ENCODE assay signal across 9 mouse cellular contexts in genomic region chr7:28960354-28961046, GRCm38 (mm10). TPM values are rescaled to one million over a fixed set of nuclear protein-coding genes. Genes with fewer than 3 reads are reported as not detected.
DNase-seq lines count a peak whose midpoint lies in the region; ATAC-seq and TF ChIP-seq lines count a peak whose summit lies in the region.
"Had no signal": no experiment of that assay in that cellular context is flagged by ENCODE, and none has a peak within 500 bp of the region (broad histone marks: within the 10 kb centered on the region; RNA-seq: fewer than 3 reads in every experiment).

No protein-coding gene starts in this region.

- peak overlapping the region; percentile 85 for H3K27ac ChIP-seq in heart, embryonic 12.5 days (ENCODE audit: poor library complexity, severe bottlenecking)
- peak overlapping the region; percentile 78 for H3K27ac ChIP-seq in MEL (ENCODE audit: control insufficient read depth, low read depth, low read length)
- 0 out of 2 replicates have a peak overlapping the region, but pooled peaks have one; percentile 12 for H3K27ac ChIP-seq in hindbrain, embryonic 13.5 days
- peak overlapping the region; percentile 95 for H3K27ac ChIP-seq in midbrain, embryonic 10.5 days (replicated peaks)

- H3K9ac ChIP-seq in heart, embryonic 12.5 days = peak overlapping the region; percentile 95
- H3K9ac ChIP-seq in MEL (ENCODE audit: control insufficient read depth, low read depth, low read length, poor library complexity, severe bottlenecking) = peak overlapping the region; percentile 77
- peak overlapping the region; percentile 98 for H3K9ac ChIP-seq in hindbrain, embryonic 13.5 days

- no peak for ATAC-seq in heart, embryonic 12.5 days (ENCODE audit: insufficient number of reproducible peaks, low FRiP score)
- no peak for ATAC-seq in hindbrain, embryonic 13.5 days (ENCODE audit: low FRiP score)
- ATAC-seq: Patski had no signal

- no peaks in the 10 kb centered on the region for H3K9me3 ChIP-seq in heart, embryonic 12.5 days (replicated peaks)
- H3K9me3 ChIP-seq in MEL (replicated peaks; ENCODE audit: insufficient read depth, low read length) = no peaks in the 10 kb centered on the region
- H3K9me3 ChIP-seq in hindbrain, embryonic 13.5 days = no peaks in the 10 kb centered on the region
- no peaks in the 10 kb centered on the region for H3K9me3 ChIP-seq in midbrain, embryonic 10.5 days (replicated peaks)

- peak overlapping the region; percentile 99 for H3K4me2 ChIP-seq in heart, embryonic 12.5 days
- H3K4me2 ChIP-seq in hindbrain, embryonic 13.5 days = peak overlapping the region; percentile 93

- DNase-seq in heart, postnatal 14 days = no peak
- DNase-seq in MEL (ENCODE audit: low read depth, low spot score) = no peak
- DNase-seq in midbrain, embryonic 10.5 days (ENCODE audit: low spot score) = no peak
- no peak for DNase-seq in layer of hippocampus, postnatal 10 days (ENCODE audit: low spot score in 2 of 2)
- no peak for DNase-seq in gastrocnemius, adult 8-10 months (ENCODE audit: low spot score in 2 of 2)
- no peak for DNase-seq in B cell, adult 2 months

- intact Hi-C loops in heart, postnatal 14 days (cut with DNase I) = loop anchor here (1.0 kb wide), 1 partner anchor 20 kb away; no protein-coding TSS in a partner anchor

- peaks cover 59% of the 10 kb centered on the region for H3K79me2 ChIP-seq in MEL (ENCODE audit: control insufficient read depth, insufficient read depth, low read length, poor library complexity)

- H3K4me1 ChIP-seq in heart, embryonic 12.5 days (replicated peaks) = peaks cover 52% of the 10 kb centered on the region
- peaks cover 38 to 49% of the 10 kb centered on the region in 2 experiments for H3K4me1 ChIP-seq in MEL (ENCODE audit: control insufficient read depth in 1 of 2, insufficient read depth in 2 of 2, low read length in 2 of 2)
- peaks cover 47% of the 10 kb centered on the region for H3K4me1 ChIP-seq in hindbrain, embryonic 13.5 days (replicated peaks)
- peaks cover 68% of the 10 kb centered on the region for H3K4me1 ChIP-seq in midbrain, embryonic 10.5 days

- peak overlapping the region; percentile 79 for H3K4me3 ChIP-seq in heart, embryonic 12.5 days
- peak overlapping the region; percentile 68 to 73 for H3K4me3 ChIP-seq in MEL (ENCODE audit: control insufficient read depth in 1 of 2, insufficient read depth in 1 of 2, low read depth in 2 of 2, low read length in 2 of 2)
- peak overlapping the region; percentile 99 for H3K4me3 ChIP-seq in hindbrain, embryonic 13.5 days
- peak overlapping the region; percentile 100 for H3K4me3 ChIP-seq in midbrain, embryonic 10.5 days

- 7% methylated on average over 9 of the region's 9 CpGs for WGBS in heart, embryonic 12.5 days
- 34% methylated on average over 9 of the region's 9 CpGs for WGBS in hindbrain, embryonic 13.5 days
- 40% methylated on average over 9 of the region's 9 CpGs for WGBS in midbrain, embryonic 10.5 days

- H3K36me3 ChIP-seq in heart, embryonic 12.5 days = no peaks in the 10 kb centered on the region; the same call in 1 of the 2 replicates
- peaks cover 2 to 60% of the 10 kb centered on the region in 2 experiments; a peak in 3 of 4 replicates for H3K36me3 ChIP-seq in MEL (ENCODE audit: control insufficient read depth in 1 of 2, insufficient read depth in 2 of 2, low read length in 2 of 2)
- H3K36me3 ChIP-seq in hindbrain, embryonic 13.5 days = no peaks in the 10 kb centered on the region
- H3K36me3 ChIP-seq in midbrain, embryonic 10.5 days = peaks cover 14% of the 10 kb centered on the region

- TF ChIP-seq RAD21 in MEL (IDR thresholded peaks at IDR 0.05; ENCODE audit: low read depth, low read length) = no peak

- no peaks in the 10 kb centered on the region for H3K27me3 ChIP-seq in heart, embryonic 12.5 days (replicated peaks)
- no peaks in the 10 kb centered on the region for H3K27me3 ChIP-seq in MEL (ENCODE audit: control insufficient read depth in 1 of 2, insufficient read depth in 2 of 2, low read length in 2 of 2)
- no peaks in the 10 kb centered on the region for H3K27me3 ChIP-seq in hindbrain, embryonic 13.5 days
- no peaks in the 10 kb centered on the region for H3K27me3 ChIP-seq in midbrain, embryonic 10.5 days (ENCODE audit: low read depth, poor library complexity, severe bottlenecking)
- H3K27me3 ChIP-seq: Patski had no signal

- TF ChIP-seq POLR2A in MEL (IDR thresholded peaks at IDR 0.05; ENCODE audit: control insufficient read depth in 1 of 2, insufficient read depth in 1 of 2, low read depth in 1 of 2, low read length in 2 of 2, poor library complexity in 1 of 2) = no peak

- TF ChIP-seq CTCF in MEL (IDR thresholded peaks at IDR 0.05 in 2 of 3, conservative IDR thresholded peaks at IDR 0.05 in 1 of 3; ENCODE audit: control insufficient read depth in 1 of 3, insufficient read depth in 1 of 3, low read depth in 2 of 3, low read length in 3 of 3, poor library complexity in 1 of 3, severe bottlenecking in 1 of 3) = no peak; a peak in 1 of 6 replicates

- no peak for TF ChIP-seq EP300 in MEL (IDR thresholded peaks at IDR 0.05; ENCODE audit: low read depth in 1 of 2, low read length in 2 of 2)

TF ChIP-seq in MEL, 35 proteins besides CTCF, POLR2A, EP300 and RAD21:
- TF ChIP-seq POLR2AphosphoS2 (IDR thresholded peaks at IDR 0.05; ENCODE audit: low read length) = no peak
- no peak for TF ChIP-seq UBTF (IDR thresholded peaks at IDR 0.05; ENCODE audit: borderline replicate concordance, insufficient read depth, low read depth, low read length)
- no peak for TF ChIP-seq CHD1 (IDR thresholded peaks at IDR 0.05; ENCODE audit: low read depth, low read length)
- TF ChIP-seq MEF2A (IDR thresholded peaks at IDR 0.05; ENCODE audit: extremely low read depth, insufficient replicate concordance, low read depth, low read length, poor library complexity, severe bottlenecking) = no peak
- no peak for TF ChIP-seq JUND (IDR thresholded peaks at IDR 0.05; ENCODE audit: low read depth, low read length)
- no peak for TF ChIP-seq ELF1 (IDR thresholded peaks at IDR 0.05; ENCODE audit: low read depth, low read length)
- no peak for TF ChIP-seq KAT2A (conservative IDR thresholded peaks at IDR 0.05; ENCODE audit: low read depth, low read length)
- TF ChIP-seq MAFK (IDR thresholded peaks at IDR 0.05; ENCODE audit: borderline replicate concordance, low read depth, low read length) = no peak
- TF ChIP-seq POLR2AphosphoS5 (IDR thresholded peaks at IDR 0.05; ENCODE audit: borderline replicate concordance, low read depth, low read length) = no peak
- TF ChIP-seq E2F4 (IDR thresholded peaks at IDR 0.05; ENCODE audit: borderline replicate concordance, low read depth, low read length) = no peak
- TF ChIP-seq RCOR1 (IDR thresholded peaks at IDR 0.05; ENCODE audit: low read depth, low read length) = no peak
- no peak for TF ChIP-seq SMC3 (IDR thresholded peaks at IDR 0.05; ENCODE audit: low read depth, low read length)
TF ChIP-seq in MEL: peak in this region for 0.

RNA-seq across cellular contexts. Expression of gene Actn4, which starts 1.6 kb away (rescaled TPM):
- 317 and 318 TPM in 2 replicates for polyA plus RNA-seq in heart, embryonic 12.5 days (2016; fragmentation: Nextera tagmentation; extraction: Ambion mirVana)
- total RNA-seq in heart, postnatal 14 days (2021) = 100 to 1,000 TPM; 110 to 127 TPM
- total RNA-seq in MEL (2012; rRNA removed) = 60.5 and 66.3 TPM in 2 replicates
- 100 to 1,000 TPM in 1 of 2 experiments, not detected in 1; 267 TPM for polyA plus RNA-seq in MEL (2012; ENCODE audit: insufficient read depth in 1 of 2, insufficient read length in 2 of 2, low read depth in 1 of 2, low replicate concordance in 2 of 2, missing spikeins in 1 of 2)
- polyA plus RNA-seq in hindbrain, embryonic 13.5 days (2015; fragmentation: Nextera tagmentation; extraction: Ambion mirVana) = 136 and 138 TPM in 2 replicates
- 236 and 239 TPM in 2 replicates for polyA plus RNA-seq in midbrain, embryonic 10.5 days (2016; fragmentation: Nextera tagmentation; extraction: Ambion mirVana)
- total RNA-seq in layer of hippocampus, postnatal 10 days (2021) = 100 to 1,000 TPM; 128 to 129 TPM
- 10 to 100 TPM; 21.3 to 36.9 (median 28.2) TPM for total RNA-seq in gastrocnemius, adult 8-10 months (2022)

RNA-seq across cellular contexts. Expression of gene Eif3k, which starts 21.2 kb away (rescaled TPM):
- 254 and 255 TPM in 2 replicates for polyA plus RNA-seq in heart, embryonic 12.5 days (2016; fragmentation: Nextera tagmentation; extraction: Ambion mirVana)
- 100 to 1,000 TPM; 157 to 159 TPM for total RNA-seq in heart, postnatal 14 days (2021)
- total RNA-seq in MEL (2012; rRNA removed) = 525 and 545 TPM in 2 replicates
- 100 to 1,000 TPM in 1 of 2 experiments, not detected in 1; 671 TPM for polyA plus RNA-seq in MEL (2012; ENCODE audit: insufficient read depth in 1 of 2, insufficient read length in 2 of 2, low read depth in 1 of 2, low replicate concordance in 2 of 2, missing spikeins in 1 of 2)
- polyA plus RNA-seq in hindbrain, embryonic 13.5 days (2015; fragmentation: Nextera tagmentation; extraction: Ambion mirVana) = 315 and 332 TPM in 2 replicates
- 402 and 429 TPM in 2 replicates for polyA plus RNA-seq in midbrain, embryonic 10.5 days (2016; fragmentation: Nextera tagmentation; extraction: Ambion mirVana)
- total RNA-seq in layer of hippocampus, postnatal 10 days (2021) = 100 to 1,000 TPM; 177 to 178 TPM
- total RNA-seq in gastrocnemius, adult 8-10 months (2022) = 100 to 1,000 TPM; 130 to 143 (median 134) TPM

RNA-seq across cellular contexts. Expression of gene Map4k1, which starts 21.4 kb away (rescaled TPM):
- polyA plus RNA-seq in heart, embryonic 12.5 days (2016; fragmentation: Nextera tagmentation; extraction: Ambion mirVana) = 5.8 and 6.5 TPM in 2 replicates
- total RNA-seq in heart, postnatal 14 days (2021) = 1 to 10 TPM in 1 of 2 experiments, under 1 TPM in 1; 0.96 to 2.4 TPM
- 17.3 and 19.3 TPM in 2 replicates for total RNA-seq in MEL (2012; rRNA removed)
- 10 to 100 TPM in 1 of 2 experiments, not detected in 1; 50.8 TPM for polyA plus RNA-seq in MEL (2012; ENCODE audit: insufficient read depth in 1 of 2, insufficient read length in 2 of 2, low read depth in 1 of 2, low replicate concordance in 2 of 2, missing spikeins in 1 of 2)
- polyA plus RNA-seq in hindbrain, embryonic 13.5 days (2015; fragmentation: Nextera tagmentation; extraction: Ambion mirVana) = 4.1 and 6.4 TPM in 2 replicates
- 7.9 and 11.4 TPM in 2 replicates for polyA plus RNA-seq in midbrain, embryonic 10.5 days (2016; fragmentation: Nextera tagmentation; extraction: Ambion mirVana)
- 1 to 10 TPM; 4.6 to 5.8 TPM for total RNA-seq in layer of hippocampus, postnatal 10 days (2021)
- under 1 TPM; 0.22 to 0.82 (median 0.41) TPM for total RNA-seq in gastrocnemius, adult 8-10 months (2022)

Comparison
In these comparisons a context has a peak if more than half of its experiments do, and no peak if none do; other contexts are left out.
1. H3K27ac ChIP-seq: peak in every context shown above with its lines; median percentile 95 in midbrain, embryonic 10.5 days; 85 in heart, embryonic 12.5 days; 78 in MEL; 12 in hindbrain, embryonic 13.5 days.